Mouse (Mus musculus) liver, adult 2 months (tissue): ENCODE results near the gene Ccdc61. TPM values are rescaled to one million over a fixed set of nuclear protein-coding genes. Genes with fewer than 3 reads are reported as not detected.
A peak's percentile ranks its signal among the peaks of the same experiment; 100 is the strongest.

ENCODE experiments used
- DNase-seq: peaks from one replicate; pipeline ENCODE4 v3.0.0-alpha.2; 2011; ENCODE audit warnings: low read depth, low spot score; ENCODE audit errors: extremely low read depth
- H3K27ac ChIP-seq: fragments of 200-500 bp; replicated peaks from 2 replicates; pipeline ENCODE4 v1.5.1; 2012; ENCODE audit warnings: low read depth, mild to moderate bottlenecking, control low read depth, inconsistent platforms, low read length; ENCODE audit not compliant: insufficient read depth
- H3K27me3 ChIP-seq: fragments of 200-500 bp; 2 replicates; pipeline ENCODE4 v1.6.1; 2012; ENCODE audit warnings: mild to moderate bottlenecking, moderate library complexity, low read length, inconsistent platforms; ENCODE audit not compliant: control insufficient read depth, insufficient read depth
- H3K36me3 ChIP-seq: fragments of 200-500 bp; 2 replicates; pipeline ENCODE4 v1.6.1; 2012; ENCODE audit warnings: low read length, inconsistent platforms; ENCODE audit not compliant: control insufficient read depth, insufficient read depth
- H3K4me1 ChIP-seq: fragments of 200-500 bp; 2 replicates; pipeline ENCODE4 v1.6.1; 2011; ENCODE audit warnings: low read length; ENCODE audit not compliant: control insufficient read depth, insufficient read depth
- H3K4me3 ChIP-seq: fragments of 200-500 bp; 2 replicates; pipeline ENCODE4 v1.5.1; 2011; ENCODE audit warnings: low read depth, mild to moderate bottlenecking, control low read depth, low read length, moderate library complexity; ENCODE audit not compliant: insufficient read depth
- H3K79me2 ChIP-seq: fragments of 200-500 bp; 2 replicates; pipeline ENCODE4 v1.6.1; 2012; ENCODE audit warnings: inconsistent platforms, mild to moderate bottlenecking, low read length, moderate library complexity; ENCODE audit not compliant: control insufficient read depth, insufficient read depth
- H3K9ac ChIP-seq: fragments of 200-500 bp; 2 replicates; pipeline ENCODE4 v1.6.1; 2012; ENCODE audit warnings: low read depth, mild to moderate bottlenecking, control low read depth, inconsistent platforms, low read length
- CTCF ChIP-seq: fragments of 200-500 bp; IDR thresholded peaks from 2 replicates; pipeline ENCODE4 v1.5.1; 2011; ENCODE audit warnings: low read depth, low read length, control low read depth
- POLR2A ChIP-seq: fragments of 200-500 bp; IDR thresholded peaks from 2 replicates; pipeline ENCODE4 v1.6.1; 2011; ENCODE audit warnings: low read length, control low read depth; ENCODE audit not compliant: insufficient read depth; ENCODE audit errors: extremely low read depth
- WGBS: fragments of 180-500 bp; shearing (Covaris S2); methylation state at CpG from one replicate; pipeline ENCODE4 v1.1.7; 2018; 5-methylcytosine and 5-hydroxymethylcytosine counted together
- polyA plus RNA-seq: library from polyadenylated mRNA; depleted of rRNA; stranded (reverse); fragments of >200 nt; gene quantifications from 2 replicates; pipeline ENCODE4 v1.2.3, GENCODE M21; 2012
- total RNA-seq: library from RNA; depleted of rRNA; stranded (reverse); fragments of >200 nt; gene quantifications from 2 replicates; pipeline ENCODE4 v1.2.3, GENCODE M21; 2014

Ccdc61 gene
- total and polyA plus RNA-seq, 2 experiments: 5.6 to 12.0 TPM

GRCm38 (mm10) chr7:18950523-18951315 lies 40.5 kb upstream of the Ccdc61 start:
- Histone ChIP-seq H3K4me1 (no peaks in the 10 kb centered on the region), H3K27me3 (no peaks in the 10 kb centered on the region), H3K36me3 (no peaks in the 10 kb centered on the region), H3K9ac (no peak overlapping the region), H3K79me2 (no peaks in the 10 kb centered on the region), H3K4me3 (no peak overlapping the region), H3K27ac (no peak overlapping the region)
- 25% methylated on average over 18 of the region's 18 CpGs for WGBS
- no peak for DNase-seq
- no peak for TF ChIP-seq CTCF
- TF ChIP-seq POLR2A: no peak

GRCm38 (mm10) chr7:18949781-18950522 lies 39.7 kb upstream of the Ccdc61 start:
- WGBS: 46% methylated on average over 12 of the region's 12 CpGs
- Histone ChIP-seq H3K4me3 (no peak overlapping the region), H3K27me3 (no peaks in the 10 kb centered on the region), H3K4me1 (no peaks in the 10 kb centered on the region), H3K27ac (no peak overlapping the region), H3K79me2 (no peaks in the 10 kb centered on the region), H3K36me3 (no peaks in the 10 kb centered on the region), H3K9ac (no peak overlapping the region)
- TF ChIP-seq POLR2A (no peak), CTCF (no peak)
- no peak for DNase-seq

- Histone ChIP-seq H3K79me2 (no peaks in the 10 kb centered on the region), H3K4me1 (no peaks in the 10 kb centered on the region), H3K27me3 (peaks cover 2% of the 10 kb centered on the region; the same call in 1 of the 2 replicates), H3K9ac (no peak overlapping the region), H3K4me3 (no peak overlapping the region), H3K27ac (peak overlapping the region; percentile 59), H3K36me3 (no peaks in the 10 kb centered on the region)
- DNase-seq: no peak
- WGBS: 64% methylated on average over 6 of the region's 6 CpGs
- TF ChIP-seq POLR2A: no peak
- TF ChIP-seq CTCF: no peak
Observed at GRCm38 (mm10) chr7:18948151-18948550, 37.9 kb upstream of the Ccdc61 start.

GRCm38 (mm10) chr7:18942815-18943214 lies 32.6 kb upstream of the Ccdc61 start:
- TF ChIP-seq CTCF (no peak), POLR2A (no peak)
- whole genome bisulfite sequencing: 60% methylated on average over 9 of the region's 9 CpGs

GRCm38 (mm10) chr7:18942376-18942775 lies 32.2 kb upstream of the Ccdc61 start:
- Histone ChIP-seq H3K27me3 (peaks cover 5% of the 10 kb centered on the region; the same call in 1 of the 2 replicates), H3K79me2 (no peaks in the 10 kb centered on the region), H3K9ac (no peak overlapping the region), H3K36me3 (no peaks in the 10 kb centered on the region), H3K27ac (no peak overlapping the region), H3K4me1 (no peaks in the 10 kb centered on the region), H3K4me3 (no peak overlapping the region)
- 33% methylated on average over 1 of the region's 1 CpGs for WGBS
- no peak for DNase-seq
- TF ChIP-seq CTCF (no peak), POLR2A (no peak)

More at GRCm38 (mm10) chr7:18942815-18943214, 32.6 kb upstream of the Ccdc61 start:
- H3K4me3 ChIP-seq: no peak overlapping the region
- H3K36me3 ChIP-seq: no peaks in the 10 kb centered on the region
- H3K9ac ChIP-seq: no peak overlapping the region
- DNase-seq: no peak
- no peaks in the 10 kb centered on the region for H3K4me1 ChIP-seq
- H3K27me3 ChIP-seq: peaks cover 5% of the 10 kb centered on the region; the same call in 1 of the 2 replicates
- H3K79me2 ChIP-seq: no peaks in the 10 kb centered on the region
- H3K27ac ChIP-seq: no peak overlapping the region
